Mouse (Mus musculus): ENCODE measurements around the gene Gm11492. TPM values are rescaled to one million over a fixed set of nuclear protein-coding genes. Genes with fewer than 3 reads are reported as not detected.
A peak's percentile ranks its signal among the peaks of the same experiment; 100 is the strongest.

Gm11492 gene
- not detected in 2 replicates for polyA plus RNA-seq (2015; fragmentation: Nextera tagmentation; extraction: Ambion mirVana)

DNA sequence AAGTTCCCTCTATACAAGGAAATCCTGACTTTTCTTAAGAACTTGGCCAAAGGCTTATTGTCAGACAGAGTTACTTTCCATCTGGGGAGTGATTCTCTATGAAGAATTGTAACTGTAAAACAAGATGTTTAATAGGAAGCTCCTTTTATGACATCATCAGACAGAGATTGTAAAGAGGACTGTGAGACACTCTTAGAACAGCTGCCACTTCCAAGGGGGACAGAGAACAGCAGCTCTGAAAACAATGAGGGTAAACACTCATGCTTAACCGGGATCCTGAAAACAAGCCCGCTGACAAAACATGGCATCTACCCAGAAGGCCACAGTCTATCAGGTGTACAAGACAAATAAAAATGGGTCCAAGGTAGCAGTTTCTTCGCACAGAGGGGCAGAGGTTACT, at the start of gene Gm11492:
Gene Gm11492 (plus strand): TSS at position 153 of the 400 bp plus-strand sequence.
- ATAC-seq (ENCODE audit: low FRiP score) = no peak
- no peaks in the 10 kb centered on the region for H3K4me1 ChIP-seq (replicated peaks)
- no peaks in the 10 kb centered on the region for H3K9me3 ChIP-seq
- H3K27me3 ChIP-seq = no peaks in the 10 kb centered on the region
- no peak within 1 kb of the TSS for H3K9ac ChIP-seq
- WGBS = 85% methylated on average over 3 of the region's 3 CpGs
- H3K27ac ChIP-seq = no peak within 1 kb of the TSS
- no peak within 1 kb of the TSS for H3K4me2 ChIP-seq
- no peak within 1 kb of the TSS for H3K4me3 ChIP-seq
- H3K36me3 ChIP-seq = no peaks in the 10 kb centered on the region

DNA sequence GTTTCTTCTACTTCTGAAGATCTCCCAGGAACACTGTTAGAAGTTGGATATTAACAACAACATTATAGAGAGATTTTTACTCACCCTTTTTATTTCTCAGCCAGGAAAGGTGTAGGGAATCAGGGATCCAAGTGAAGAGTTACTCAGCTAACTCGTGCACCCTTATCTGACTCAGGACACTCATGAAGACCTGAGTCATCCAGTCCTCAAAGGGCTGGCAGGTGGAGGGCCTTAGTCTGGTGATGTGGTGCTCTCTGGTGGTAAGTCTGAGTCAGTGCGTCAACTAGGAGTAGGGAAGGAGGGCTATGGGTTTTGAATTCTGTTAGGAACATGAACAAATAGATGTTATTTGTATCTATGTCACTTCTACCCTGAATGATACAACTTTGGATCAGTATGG, 47.2 kb upstream of the Gm11492 start:
- Histone ChIP-seq H3K4me2 (no peak overlapping the region), H3K27ac (no peak overlapping the region), H3K4me1 (replicated peaks) (no peaks in the 10 kb centered on the region), H3K9ac (no peak overlapping the region), H3K36me3 (no peaks in the 10 kb centered on the region), H3K9me3 (no peaks in the 10 kb centered on the region), H3K27me3 (no peaks in the 10 kb centered on the region), H3K4me3 (no peak overlapping the region)
- no peak for ATAC-seq (ENCODE audit: low FRiP score)
- WGBS = 21% methylated on average over 2 of the region's 2 CpGs

DNA sequence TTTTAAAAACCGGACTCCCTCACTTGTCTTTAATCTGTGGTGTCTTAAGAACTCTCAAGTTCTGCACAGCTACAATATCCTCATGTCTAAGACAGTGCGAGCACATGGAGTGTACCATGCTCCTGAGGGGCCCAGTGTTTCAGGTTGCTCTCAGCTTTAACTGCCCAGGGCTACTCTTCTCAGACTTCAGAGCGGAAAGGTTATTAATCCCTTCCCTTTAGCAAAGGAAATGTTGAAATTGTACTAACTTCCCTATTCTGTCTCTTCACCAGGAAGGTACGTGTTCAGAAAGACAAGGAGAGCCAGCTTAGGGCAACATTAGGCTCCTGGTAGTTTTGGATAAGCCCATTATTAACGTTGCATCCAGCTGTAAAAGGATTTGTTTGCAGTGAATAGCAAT, 43.0 kb upstream of the Gm11492 start:
- Histone ChIP-seq H3K27ac (no peak overlapping the region), H3K4me3 (no peak overlapping the region), H3K36me3 (no peaks in the 10 kb centered on the region), H3K9me3 (no peaks in the 10 kb centered on the region), H3K9ac (no peak overlapping the region), H3K4me1 (replicated peaks) (no peaks in the 10 kb centered on the region), H3K27me3 (no peaks in the 10 kb centered on the region), H3K4me2 (no peak overlapping the region)
- 73% methylated on average over 5 of the region's 5 CpGs for WGBS
- no peak for ATAC-seq (ENCODE audit: low FRiP score)

DNA sequence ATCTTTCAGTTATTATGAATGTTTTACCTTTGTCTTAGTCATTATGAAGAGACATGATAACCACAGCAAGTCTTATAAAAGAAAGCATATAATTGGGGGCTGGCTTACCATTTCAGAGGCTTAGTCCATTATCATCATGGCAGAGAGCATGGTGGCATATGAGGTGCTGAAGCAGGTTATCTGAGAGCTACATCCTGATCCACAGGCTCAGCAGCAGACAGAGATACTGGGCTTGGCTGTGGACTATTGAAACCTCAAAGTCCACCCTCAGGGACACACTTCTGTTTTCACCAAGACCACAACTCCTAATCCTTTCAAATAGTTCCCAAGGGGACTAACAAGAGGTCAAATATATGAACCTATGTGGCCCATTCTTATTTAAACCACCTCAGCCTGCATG, 42.5 kb upstream of the Gm11492 start:
- Histone ChIP-seq H3K4me2 (no peak overlapping the region), H3K36me3 (no peaks in the 10 kb centered on the region), H3K27ac (no peak overlapping the region), H3K4me1 (replicated peaks) (no peaks in the 10 kb centered on the region), H3K27me3 (no peaks in the 10 kb centered on the region), H3K9me3 (no peaks in the 10 kb centered on the region), H3K4me3 (no peak overlapping the region), H3K9ac (no peak overlapping the region)
- no peak for ATAC-seq (ENCODE audit: low FRiP score)

DNA sequence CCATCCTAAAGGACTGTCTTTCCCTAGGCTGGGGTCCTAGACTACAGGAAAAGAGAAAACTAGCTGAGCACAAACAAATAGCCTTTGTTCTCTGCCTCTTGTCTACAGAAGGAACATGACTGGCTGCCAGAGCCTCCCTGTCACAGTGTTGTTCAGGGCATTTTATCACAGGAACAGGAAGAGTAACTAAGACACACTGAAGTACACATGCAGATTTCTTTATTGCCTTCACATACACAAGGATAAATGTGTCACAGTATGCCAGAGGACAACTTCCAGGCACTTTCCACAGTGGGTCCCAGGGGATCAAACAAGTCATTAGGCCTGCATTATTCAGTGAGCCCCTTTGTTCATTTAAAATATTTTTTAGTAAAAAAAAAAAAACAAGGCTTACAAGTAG, 41.7 kb upstream of the Gm11492 start:
- Histone ChIP-seq H3K27me3 (no peaks in the 10 kb centered on the region), H3K9me3 (no peaks in the 10 kb centered on the region), H3K27ac (no peak overlapping the region), H3K4me1 (replicated peaks) (no peaks in the 10 kb centered on the region), H3K36me3 (no peaks in the 10 kb centered on the region), H3K4me2 (no peak overlapping the region), H3K4me3 (no peak overlapping the region), H3K9ac (no peak overlapping the region)
- no peak for ATAC-seq (ENCODE audit: low FRiP score)

DNA sequence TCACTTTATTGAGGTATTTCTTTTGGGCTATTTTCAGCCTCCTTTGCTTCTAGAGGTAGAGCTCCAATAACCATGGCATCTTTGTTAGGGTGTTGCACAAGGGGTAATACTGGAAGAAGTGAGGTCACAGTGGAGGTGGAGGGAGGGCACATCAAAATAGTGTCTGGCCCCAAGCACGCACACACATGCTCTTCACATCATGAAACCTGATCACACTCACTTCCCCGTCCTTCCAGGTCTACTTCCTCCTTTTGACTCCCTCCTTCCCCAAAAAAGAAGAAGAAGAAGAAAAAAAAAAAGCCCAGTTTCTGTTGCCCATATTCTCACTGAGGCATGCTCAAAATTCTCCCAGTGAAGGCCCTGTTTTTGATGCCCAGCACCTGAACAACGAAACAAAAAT, 39.1 kb upstream of the Gm11492 start:
- ATAC-seq (ENCODE audit: low FRiP score) = no peak
- Histone ChIP-seq H3K9me3 (no peaks in the 10 kb centered on the region), H3K4me3 (no peak overlapping the region), H3K4me1 (replicated peaks) (no peaks in the 10 kb centered on the region), H3K36me3 (no peaks in the 10 kb centered on the region), H3K4me2 (no peak overlapping the region), H3K27ac (no peak overlapping the region), H3K27me3 (no peaks in the 10 kb centered on the region), H3K9ac (no peak overlapping the region)
- 80% methylated on average over 3 of the region's 3 CpGs for WGBS

DNA sequence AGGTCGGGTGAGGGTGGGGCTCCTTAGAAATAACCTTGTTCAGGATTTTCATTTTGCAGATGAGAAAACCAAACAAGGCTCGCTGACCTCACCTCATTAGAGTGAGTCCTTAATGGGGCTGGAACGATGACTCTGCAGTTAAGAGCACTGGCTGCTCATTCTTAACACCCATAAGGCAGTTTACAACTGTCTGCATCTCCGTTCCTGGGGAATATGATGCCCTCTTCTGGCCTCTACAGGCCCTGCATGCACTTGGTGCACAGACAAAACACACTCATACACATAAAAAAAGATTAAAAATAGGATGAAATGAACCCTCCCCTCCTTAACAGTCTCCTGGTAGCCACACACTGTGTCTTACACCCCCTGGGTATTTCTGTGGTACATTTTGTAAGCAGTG, 38.5 kb upstream of the Gm11492 start:
- H3K27ac ChIP-seq = no peak overlapping the region
- no peaks in the 10 kb centered on the region for H3K9me3 ChIP-seq
- H3K9ac ChIP-seq = no peak overlapping the region
- H3K27me3 ChIP-seq = no peaks in the 10 kb centered on the region
- H3K4me2 ChIP-seq = no peak overlapping the region
- WGBS = 55% methylated on average over 4 of the region's 4 CpGs
- no peak overlapping the region for H3K4me3 ChIP-seq
- no peaks in the 10 kb centered on the region for H3K36me3 ChIP-seq
- ATAC-seq (ENCODE audit: low FRiP score) = no peak
- no peaks in the 10 kb centered on the region for H3K4me1 ChIP-seq (replicated peaks)

DNA sequence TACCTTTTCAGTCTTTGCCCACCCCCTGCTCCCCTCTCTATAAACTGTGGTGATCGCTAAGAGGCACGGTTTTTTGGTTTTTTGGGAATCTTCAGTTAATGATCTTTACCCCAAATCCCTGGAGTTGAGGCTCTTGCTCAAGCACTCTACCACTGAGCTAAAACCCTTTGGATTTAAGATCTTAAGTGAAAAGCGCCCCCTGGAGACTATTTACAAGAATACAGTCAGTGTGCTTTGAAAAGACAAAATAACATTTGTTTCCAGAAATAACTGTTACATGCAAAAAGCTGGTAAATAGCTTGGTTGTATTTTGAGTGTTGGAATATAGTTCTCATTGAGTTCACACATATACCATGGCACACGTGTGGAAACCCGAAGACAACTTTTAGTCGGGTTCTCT, 34.8 kb upstream of the Gm11492 start:
- H3K36me3 ChIP-seq = no peaks in the 10 kb centered on the region
- H3K4me1 ChIP-seq (replicated peaks) = no peaks in the 10 kb centered on the region
- no peak overlapping the region for H3K4me2 ChIP-seq
- H3K4me3 ChIP-seq = no peak overlapping the region
- H3K9ac ChIP-seq = no peak overlapping the region
- no peak overlapping the region for H3K27ac ChIP-seq
- WGBS = 50% methylated on average over 6 of the region's 6 CpGs
- ATAC-seq (ENCODE audit: low FRiP score) = no peak
- 0 out of 2 replicates have a peak, but pooled peaks cover under 1% of the 10 kb centered on the region for H3K27me3 ChIP-seq
- no peaks in the 10 kb centered on the region for H3K9me3 ChIP-seq

DNA sequence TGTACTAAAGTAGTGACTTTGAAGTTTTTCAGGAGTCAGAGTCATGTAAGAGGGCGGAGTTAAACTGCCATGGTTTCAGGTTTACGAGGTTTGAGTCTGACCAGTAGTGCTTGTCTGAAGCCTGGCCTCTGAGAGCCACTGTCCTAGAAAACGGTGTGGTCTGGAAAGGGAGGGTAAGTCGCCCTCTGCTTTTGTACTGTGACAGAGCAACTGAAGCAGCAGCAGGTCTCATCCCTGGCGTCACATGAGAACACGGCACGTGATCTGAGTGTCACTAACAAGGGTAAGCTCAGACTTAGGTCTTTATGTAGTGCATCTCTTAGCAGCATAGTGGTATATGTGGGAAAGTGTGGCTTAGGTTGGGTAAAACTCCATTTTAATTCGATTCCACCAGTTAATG, 24.2 kb upstream of the Gm11492 start:
- Histone ChIP-seq H3K4me3 (no peak overlapping the region), H3K36me3 (no peaks in the 10 kb centered on the region), H3K9me3 (no peaks in the 10 kb centered on the region), H3K4me2 (no peak overlapping the region), H3K9ac (no peak overlapping the region), H3K27ac (no peak overlapping the region), H3K27me3 (no peaks in the 10 kb centered on the region), H3K4me1 (replicated peaks) (no peaks in the 10 kb centered on the region)
- WGBS = 48% methylated on average over 8 of the region's 8 CpGs
- ATAC-seq (ENCODE audit: low FRiP score) = no peak

DNA sequence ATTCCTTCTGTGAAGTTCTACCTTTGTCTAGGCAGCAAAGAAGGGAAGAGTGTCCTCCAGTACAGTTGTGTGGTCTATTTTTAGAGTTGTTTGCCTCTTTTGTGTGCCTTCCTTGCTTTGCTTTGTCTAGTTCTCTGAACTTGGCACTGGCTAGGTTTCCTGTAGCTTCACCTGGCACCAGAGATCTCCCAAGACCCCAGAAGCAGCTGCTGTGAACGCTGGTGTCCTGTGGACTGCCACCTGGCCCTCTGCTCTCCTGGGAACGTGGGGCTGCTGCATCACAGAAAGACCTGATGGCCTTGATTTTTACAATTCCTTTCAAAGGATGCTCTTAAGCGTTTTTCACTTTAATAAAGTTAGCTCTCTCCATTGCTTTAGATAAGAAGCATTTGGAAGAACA, 23.5 kb upstream of the Gm11492 start:
- no peak for ATAC-seq (ENCODE audit: low FRiP score)
- Histone ChIP-seq H3K9me3 (no peaks in the 10 kb centered on the region), H3K27me3 (no peaks in the 10 kb centered on the region), H3K9ac (no peak overlapping the region), H3K4me3 (no peak overlapping the region), H3K4me2 (no peak overlapping the region), H3K4me1 (replicated peaks) (no peaks in the 10 kb centered on the region), H3K36me3 (no peaks in the 10 kb centered on the region), H3K27ac (no peak overlapping the region)
- WGBS = 44% methylated on average over 3 of the region's 3 CpGs

DNA sequence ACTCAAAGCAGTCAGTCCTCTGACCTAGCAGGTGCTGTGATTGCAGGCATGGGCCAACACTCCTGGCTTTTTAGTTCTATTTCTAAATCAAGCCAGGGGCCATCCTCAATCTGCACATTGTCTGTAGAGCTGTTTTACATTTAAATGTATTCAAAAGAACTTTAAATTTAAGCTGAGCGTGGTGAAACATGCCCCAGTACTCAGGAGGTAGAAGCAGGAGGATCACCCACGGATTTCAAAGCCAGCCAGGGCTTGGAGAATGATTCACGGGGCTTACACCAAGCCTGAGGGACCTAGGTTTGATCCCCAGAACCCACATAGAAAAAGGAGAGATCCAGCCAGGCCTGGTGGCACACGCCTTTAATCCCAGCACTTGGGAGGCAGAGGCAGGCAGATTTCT, 13.1 kb upstream of the Gm11492 start:
- no peak overlapping the region for H3K27ac ChIP-seq
- no peaks in the 10 kb centered on the region; the same call in 1 of the 2 replicates for H3K4me1 ChIP-seq (replicated peaks)
- ATAC-seq (ENCODE audit: low FRiP score) = no peak
- H3K9me3 ChIP-seq = no peaks in the 10 kb centered on the region
- no peak overlapping the region for H3K9ac ChIP-seq
- H3K4me2 ChIP-seq = no peak overlapping the region
- 80% methylated on average over 4 of the region's 4 CpGs for WGBS
- H3K4me3 ChIP-seq = no peak overlapping the region
- no peaks in the 10 kb centered on the region for H3K27me3 ChIP-seq
- H3K36me3 ChIP-seq = no peaks in the 10 kb centered on the region

DNA sequence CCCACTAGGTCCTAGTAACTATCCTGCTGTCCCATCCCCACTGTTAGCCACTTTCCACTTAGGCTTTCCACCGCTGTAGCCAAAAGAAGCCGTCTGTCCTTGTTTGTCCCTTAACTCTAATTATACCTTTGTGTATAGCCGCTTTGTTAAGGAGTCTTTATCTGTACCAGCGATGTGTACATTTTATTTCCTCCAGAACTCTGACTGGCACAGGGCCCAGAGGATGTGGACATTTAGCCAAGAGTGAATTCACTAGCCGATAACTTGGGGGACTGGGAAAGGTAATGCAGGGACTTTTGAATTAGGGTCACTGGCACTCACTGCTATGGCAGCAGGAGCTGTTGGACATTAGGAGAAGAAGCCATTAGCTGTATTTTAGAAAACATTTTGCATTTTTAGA, 12.1 kb upstream of the Gm11492 start:
- H3K27ac ChIP-seq = peak overlapping the region; percentile 9; the same call in 1 of the 2 replicates
- no peaks in the 10 kb centered on the region for H3K9me3 ChIP-seq
- no peaks in the 10 kb centered on the region for H3K27me3 ChIP-seq
- no peaks in the 10 kb centered on the region; the same call in 1 of the 2 replicates for H3K4me1 ChIP-seq (replicated peaks)
- 58% methylated on average over 5 of the region's 5 CpGs for WGBS
- no peak overlapping the region for H3K9ac ChIP-seq
- H3K4me2 ChIP-seq = no peak overlapping the region
- H3K4me3 ChIP-seq = no peak overlapping the region
- no peak for ATAC-seq (ENCODE audit: low FRiP score)
- H3K36me3 ChIP-seq = no peaks in the 10 kb centered on the region

DNA sequence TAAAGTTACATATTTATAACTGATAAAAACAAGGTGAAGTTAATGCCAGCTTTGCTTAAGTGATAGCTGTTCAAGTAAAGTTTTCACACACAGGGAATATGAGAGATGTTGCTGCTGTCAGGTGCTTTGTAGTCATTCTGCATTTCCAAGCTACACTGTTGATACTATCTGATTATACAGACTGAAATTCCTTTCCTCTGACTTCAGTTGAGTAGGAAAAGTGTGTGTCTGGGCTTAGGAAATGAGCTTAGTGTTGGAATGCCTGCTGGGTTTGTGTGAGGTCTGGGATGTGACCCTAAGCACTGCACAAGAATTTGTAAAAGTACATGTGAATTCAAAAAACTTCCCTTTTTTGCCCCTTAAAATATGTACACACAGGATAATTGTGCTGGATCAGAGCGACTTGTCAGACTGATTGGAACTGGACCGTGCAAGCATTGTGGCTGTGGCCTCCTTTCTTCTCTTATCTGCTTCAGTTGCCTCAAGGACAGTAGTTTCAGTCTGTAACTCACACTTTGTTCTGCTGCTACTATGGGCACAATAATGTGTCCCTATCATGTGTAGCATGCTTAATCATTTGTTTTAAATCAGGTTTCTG, 11.2 kb upstream of the Gm11492 start:
- no peak overlapping the region for H3K4me3 ChIP-seq
- 36% methylated on average over 2 of the region's 2 CpGs for WGBS

More for the DNA sequence above, 11.2 kb upstream of the Gm11492 start:
- H3K9ac ChIP-seq = no peak overlapping the region
- no peak for ATAC-seq (ENCODE audit: low FRiP score)
- H3K27me3 ChIP-seq = no peaks in the 10 kb centered on the region
- no peaks in the 10 kb centered on the region for H3K36me3 ChIP-seq
- no peak overlapping the region for H3K4me2 ChIP-seq
- no peaks in the 10 kb centered on the region; the same call in 1 of the 2 replicates for H3K4me1 ChIP-seq (replicated peaks)
- H3K27ac ChIP-seq = no peak overlapping the region
- no peaks in the 10 kb centered on the region for H3K9me3 ChIP-seq
